In genomic region chr8:83954749-83955105, GRCm38 (mm10) we compare ENCODE assay signal across 8 mouse cellular contexts. TPM values are rescaled to one million over a fixed set of nuclear protein-coding genes. Genes with fewer than 3 reads are reported as not detected.
A peak's percentile ranks its signal among the peaks of the same experiment; 100 is the strongest.
DNase-seq lines count a peak whose midpoint lies in the region; ATAC-seq lines count a peak whose summit lies in the region.

No protein-coding gene starts in this region.

- DNase-seq in kidney, adult 8-10 months = no peak
- DNase-seq in retina, postnatal 1 day = no peak
- no peak for DNase-seq in adrenal gland, adult (ENCODE audit: inconsistent age in 2 of 2, low spot score in 1 of 2)

- WGBS in kidney, embryonic 14.5 days = under 1% methylated on average over 14 of the region's 14 CpGs
- 3% methylated on average over 14 of the region's 14 CpGs for WGBS in hindbrain, embryonic 16.5 days
- 1% methylated on average over 14 of the region's 14 CpGs for WGBS in midbrain, embryonic 13.5 days

- H3K27ac ChIP-seq in kidney, embryonic 14.5 days (ENCODE audit: low read depth, low read length) = no peak overlapping the region
- H3K27ac ChIP-seq in hindbrain, embryonic 16.5 days (ENCODE audit: low read depth, low read length) = peak overlapping the region; percentile 76
- peak overlapping the region; percentile 64; the same call in 1 of the 2 replicates for H3K27ac ChIP-seq in midbrain, embryonic 13.5 days

- H3K4me2 ChIP-seq in kidney, embryonic 14.5 days (replicated peaks; ENCODE audit: low read depth, low read length) = peak overlapping the region; percentile 40
- H3K4me2 ChIP-seq in hindbrain, embryonic 16.5 days (ENCODE audit: low read length) = peak overlapping the region; percentile 79
- H3K4me2 ChIP-seq in midbrain, embryonic 13.5 days (replicated peaks) = peak overlapping the region; percentile 93

- H3K27me3 ChIP-seq in kidney, embryonic 14.5 days (ENCODE audit: control insufficient read depth, insufficient read depth, low read length) = no peaks in the 10 kb centered on the region
- no peaks in the 10 kb centered on the region for H3K27me3 ChIP-seq in hindbrain, embryonic 16.5 days (replicated peaks; ENCODE audit: control insufficient read depth, insufficient read depth, low read length)
- H3K27me3 ChIP-seq in midbrain, embryonic 13.5 days = no peaks in the 10 kb centered on the region

- no peaks in the 10 kb centered on the region for H3K9me3 ChIP-seq in kidney, embryonic 14.5 days (ENCODE audit: control insufficient read depth, low read length)
- H3K9me3 ChIP-seq in hindbrain, embryonic 16.5 days (ENCODE audit: control insufficient read depth, low read length) = no peaks in the 10 kb centered on the region
- H3K9me3 ChIP-seq in midbrain, embryonic 13.5 days = no peaks in the 10 kb centered on the region

- peak overlapping the region; percentile 79 for H3K4me3 ChIP-seq in kidney, embryonic 14.5 days (ENCODE audit: low read length)
- H3K4me3 ChIP-seq in hindbrain, embryonic 16.5 days (ENCODE audit: low read length) = peak overlapping the region; percentile 57
- peak overlapping the region; percentile 61 for H3K4me3 ChIP-seq in midbrain, embryonic 13.5 days (replicated peaks)

- peak overlapping the region; percentile 25 for H3K9ac ChIP-seq in kidney, embryonic 14.5 days (ENCODE audit: low read depth, low read length)
- H3K9ac ChIP-seq in hindbrain, embryonic 16.5 days (ENCODE audit: low read depth, low read length) = peak overlapping the region; percentile 58
- peak overlapping the region; percentile 61 for H3K9ac ChIP-seq in midbrain, embryonic 13.5 days (replicated peaks)

- ATAC-seq in kidney, embryonic 14.5 days (ENCODE audit: low FRiP score, low TSS enrichment) = no peak
- ATAC-seq in common myeloid progenitor, adult 5-6 weeks (replicated peaks; ENCODE audit: low read depth, poor library complexity, severe bottlenecking) = 0 out of 2 replicates have a peak, but pooled peaks have one; percentile 1
- ATAC-seq in hindbrain, embryonic 16.5 days = no peak
- no peak for ATAC-seq in midbrain, embryonic 13.5 days
- ATAC-seq in frontal cortex, adult (ENCODE audit: low TSS enrichment) = no peak

- peaks cover 18% of the 10 kb centered on the region for H3K4me1 ChIP-seq in kidney, embryonic 14.5 days (ENCODE audit: control insufficient read depth, insufficient read depth, low read length)
- H3K4me1 ChIP-seq in hindbrain, embryonic 16.5 days (ENCODE audit: control insufficient read depth, insufficient read depth, low read depth, low read length) = peaks cover 6% of the 10 kb centered on the region
- peaks cover 18% of the 10 kb centered on the region for H3K4me1 ChIP-seq in midbrain, embryonic 13.5 days (replicated peaks)

- H3K36me3 ChIP-seq in kidney, embryonic 14.5 days (ENCODE audit: control insufficient read depth, insufficient read depth, low read length) = no peaks in the 10 kb centered on the region
- no peaks in the 10 kb centered on the region for H3K36me3 ChIP-seq in hindbrain, embryonic 16.5 days (ENCODE audit: control insufficient read depth, insufficient read depth, low read length)
- no peaks in the 10 kb centered on the region for H3K36me3 ChIP-seq in midbrain, embryonic 13.5 days

RNA-seq across cellular contexts. Expression of gene Gm10644, which starts 0.3 kb away (rescaled TPM):
- 0.37 and 0.61 TPM in 2 replicates for polyA plus RNA-seq in kidney, embryonic 14.5 days (2014; fragmentation: Nextera tagmentation; extraction: Ambion mirVana)
- total RNA-seq in common myeloid progenitor, adult 5-6 weeks (2017) = 0.05 TPM in 1 of 2 replicates, not detected in the other
- polyA plus RNA-seq in hindbrain, embryonic 16.5 days (2015; fragmentation: Nextera tagmentation; extraction: Ambion mirVana) = 0.97 and 0.98 TPM in 2 replicates
- polyA plus RNA-seq in midbrain, embryonic 13.5 days (2015; fragmentation: Nextera tagmentation; extraction: Ambion mirVana) = 0.70 and 0.94 TPM in 2 replicates

RNA-seq across cellular contexts. Expression of gene Asf1b, which starts 0.6 kb away (rescaled TPM):
- polyA plus RNA-seq in kidney, embryonic 14.5 days (2014; fragmentation: Nextera tagmentation; extraction: Ambion mirVana) = 68.2 and 71.4 TPM in 2 replicates
- total RNA-seq in common myeloid progenitor, adult 5-6 weeks (2017) = 20.7 and 33.8 TPM in 2 replicates
- polyA plus RNA-seq in hindbrain, embryonic 16.5 days (2015; fragmentation: Nextera tagmentation; extraction: Ambion mirVana) = 9.8 and 14.6 TPM in 2 replicates
- 25.0 and 25.7 TPM in 2 replicates for polyA plus RNA-seq in midbrain, embryonic 13.5 days (2015; fragmentation: Nextera tagmentation; extraction: Ambion mirVana)

RNA-seq across cellular contexts. Expression of gene Prkaca, which starts 18.1 kb away (rescaled TPM):
- 123 and 124 TPM in 2 replicates for polyA plus RNA-seq in kidney, embryonic 14.5 days (2014; fragmentation: Nextera tagmentation; extraction: Ambion mirVana)
- 26.6 and 28.1 TPM in 2 replicates for total RNA-seq in common myeloid progenitor, adult 5-6 weeks (2017)
- polyA plus RNA-seq in hindbrain, embryonic 16.5 days (2015; fragmentation: Nextera tagmentation; extraction: Ambion mirVana) = 202 and 254 TPM in 2 replicates
- 177 and 189 TPM in 2 replicates for polyA plus RNA-seq in midbrain, embryonic 13.5 days (2015; fragmentation: Nextera tagmentation; extraction: Ambion mirVana)

RNA-seq across cellular contexts. Expression of gene Samd1, which starts 42.7 kb away (rescaled TPM):
- 17.9 and 31.9 TPM in 2 replicates for polyA plus RNA-seq in kidney, embryonic 14.5 days (2014; fragmentation: Nextera tagmentation; extraction: Ambion mirVana)
- 42.2 and 48.2 TPM in 2 replicates for total RNA-seq in common myeloid progenitor, adult 5-6 weeks (2017)
- polyA plus RNA-seq in hindbrain, embryonic 16.5 days (2015; fragmentation: Nextera tagmentation; extraction: Ambion mirVana) = 5.9 and 6.2 TPM in 2 replicates
- polyA plus RNA-seq in midbrain, embryonic 13.5 days (2015; fragmentation: Nextera tagmentation; extraction: Ambion mirVana) = 7.7 and 8.7 TPM in 2 replicates

RNA-seq across cellular contexts. Expression of gene 1700067K01Rik, which starts 46.6 kb away (rescaled TPM):
- polyA plus RNA-seq in kidney, embryonic 14.5 days (2014; fragmentation: Nextera tagmentation; extraction: Ambion mirVana) = 1.2 TPM in 2 replicates
- total RNA-seq in common myeloid progenitor, adult 5-6 weeks (2017) = 1.4 TPM in 1 of 2 replicates, not detected in the other
- polyA plus RNA-seq in hindbrain, embryonic 16.5 days (2015; fragmentation: Nextera tagmentation; extraction: Ambion mirVana) = 0.90 and 0.94 TPM in 2 replicates
- 0.26 and 0.89 TPM in 2 replicates for polyA plus RNA-seq in midbrain, embryonic 13.5 days (2015; fragmentation: Nextera tagmentation; extraction: Ambion mirVana)

Comparison
In these comparisons a context has a peak if more than half of its experiments do, and no peak if none do; other contexts are left out.
1. H3K4me2 ChIP-seq: peak in every context shown above with its lines; median percentile 93 in midbrain, embryonic 13.5 days; 79 in hindbrain, embryonic 16.5 days; 40 in kidney, embryonic 14.5 days.